Mouse (Mus musculus): ENCODE results near the gene Slx4ip. TPM values are rescaled to one million over a fixed set of nuclear protein-coding genes. Genes with fewer than 3 reads are reported as not detected.

Gene Slx4ip
- polyA plus RNA-seq, 1 experiment from 2014 or later = 7.4 TPM

- 0 out of 2 replicates have a peak overlapping the region, but pooled peaks have one; percentile 9 for H3K9ac ChIP-seq (replicated peaks; ENCODE audit: low read length)
- peak; percentile 64 for ATAC-seq (replicated peaks; ENCODE audit: insufficient number of reproducible peaks, low FRiP score, low TSS enrichment, low read depth)
- H3K27ac ChIP-seq (replicated peaks; ENCODE audit: low read depth, low read length) = no peak overlapping the region
- H3K4me3 ChIP-seq (ENCODE audit: low read depth, low read length) = no peak overlapping the region
- WGBS = 40% methylated on average over 5 of the region's 5 CpGs
- no peaks in the 10 kb centered on the region; the same call in none of the 2 replicates for H3K4me1 ChIP-seq (ENCODE audit: control insufficient read depth, insufficient read depth, low read length)
- H3K4me2 ChIP-seq (ENCODE audit: low read depth, low read length) = no peak overlapping the region; the same call in 1 of the 2 replicates
- H3K9me3 ChIP-seq (replicated peaks; ENCODE audit: control insufficient read depth, low read length) = no peaks in the 10 kb centered on the region
- H3K27me3 ChIP-seq (ENCODE audit: control insufficient read depth, insufficient read depth, low read length) = no peaks in the 10 kb centered on the region
- no peak for DNase-seq (ENCODE audit: low spot score)
- H3K36me3 ChIP-seq (replicated peaks; ENCODE audit: control insufficient read depth, insufficient read depth, low read depth, low read length) = no peaks in the 10 kb centered on the region; the same call in 1 of the 2 replicates
These were observed 210.1 kb downstream of the Slx4ip start for GRCm38 (mm10) chr2:137101074-137101473.

GRCm38 (mm10) chr2:137107203-137107602 is 216.2 kb downstream of the Slx4ip start:
- 60% methylated on average over 4 of the region's 4 CpGs for WGBS
- H3K4me1 ChIP-seq (ENCODE audit: control insufficient read depth, insufficient read depth, low read length) = peaks cover 3% of the 10 kb centered on the region; the same call in 1 of the 2 replicates
- H3K27me3 ChIP-seq (ENCODE audit: control insufficient read depth, insufficient read depth, low read length) = no peaks in the 10 kb centered on the region
- no peak overlapping the region for H3K9ac ChIP-seq (replicated peaks; ENCODE audit: low read length)
- H3K36me3 ChIP-seq (replicated peaks; ENCODE audit: control insufficient read depth, insufficient read depth, low read depth, low read length) = no peaks in the 10 kb centered on the region; the same call in 1 of the 2 replicates
- H3K9me3 ChIP-seq (replicated peaks; ENCODE audit: control insufficient read depth, low read length) = no peaks in the 10 kb centered on the region
- no peak overlapping the region for H3K4me3 ChIP-seq (ENCODE audit: low read depth, low read length)
- H3K4me2 ChIP-seq (ENCODE audit: low read depth, low read length) = no peak overlapping the region
- DNase-seq (ENCODE audit: low spot score) (no peak), ATAC-seq (replicated peaks; ENCODE audit: insufficient number of reproducible peaks, low FRiP score, low TSS enrichment, low read depth) (peak; percentile 7; the same call in 1 of the 2 replicates)
- H3K27ac ChIP-seq (replicated peaks; ENCODE audit: low read depth, low read length) = no peak overlapping the region

DNA sequence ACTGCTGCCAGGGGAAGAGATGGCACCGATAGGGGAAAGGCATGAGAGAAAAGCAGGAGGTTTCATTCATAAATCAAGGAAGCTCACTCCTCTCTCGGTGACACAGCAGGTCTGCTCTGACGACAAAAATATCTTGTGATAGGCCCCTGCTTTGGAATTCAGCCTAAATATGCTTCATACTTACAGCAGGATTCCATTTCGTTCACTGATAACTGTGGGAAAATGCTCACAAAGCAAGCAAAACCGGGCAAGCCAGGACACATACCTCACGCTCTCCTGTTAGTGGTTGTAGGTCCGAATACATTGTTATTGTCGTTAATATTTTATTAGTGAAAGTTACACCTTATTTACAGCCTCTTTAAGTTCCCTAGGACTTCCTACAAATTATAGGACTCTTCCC is 216.9 kb downstream of the Slx4ip start:
- no peak overlapping the region for H3K9ac ChIP-seq (replicated peaks; ENCODE audit: low read length)
- peaks cover 3% of the 10 kb centered on the region; the same call in 1 of the 2 replicates for H3K4me1 ChIP-seq (ENCODE audit: control insufficient read depth, insufficient read depth, low read length)
- H3K9me3 ChIP-seq (replicated peaks; ENCODE audit: control insufficient read depth, low read length) = no peaks in the 10 kb centered on the region
- no peak overlapping the region for H3K4me3 ChIP-seq (ENCODE audit: low read depth, low read length)
- DNase-seq (ENCODE audit: low spot score) (no peak), ATAC-seq (replicated peaks; ENCODE audit: insufficient number of reproducible peaks, low FRiP score, low TSS enrichment, low read depth) (no peak)
- H3K27me3 ChIP-seq (ENCODE audit: control insufficient read depth, insufficient read depth, low read length) = no peaks in the 10 kb centered on the region
- H3K4me2 ChIP-seq (ENCODE audit: low read depth, low read length) = no peak overlapping the region
- 66% methylated on average over 8 of the region's 8 CpGs for WGBS
- H3K36me3 ChIP-seq (replicated peaks; ENCODE audit: control insufficient read depth, insufficient read depth, low read depth, low read length) = no peaks in the 10 kb centered on the region; the same call in 1 of the 2 replicates
- H3K27ac ChIP-seq (replicated peaks; ENCODE audit: low read depth, low read length) = no peak overlapping the region

DNA sequence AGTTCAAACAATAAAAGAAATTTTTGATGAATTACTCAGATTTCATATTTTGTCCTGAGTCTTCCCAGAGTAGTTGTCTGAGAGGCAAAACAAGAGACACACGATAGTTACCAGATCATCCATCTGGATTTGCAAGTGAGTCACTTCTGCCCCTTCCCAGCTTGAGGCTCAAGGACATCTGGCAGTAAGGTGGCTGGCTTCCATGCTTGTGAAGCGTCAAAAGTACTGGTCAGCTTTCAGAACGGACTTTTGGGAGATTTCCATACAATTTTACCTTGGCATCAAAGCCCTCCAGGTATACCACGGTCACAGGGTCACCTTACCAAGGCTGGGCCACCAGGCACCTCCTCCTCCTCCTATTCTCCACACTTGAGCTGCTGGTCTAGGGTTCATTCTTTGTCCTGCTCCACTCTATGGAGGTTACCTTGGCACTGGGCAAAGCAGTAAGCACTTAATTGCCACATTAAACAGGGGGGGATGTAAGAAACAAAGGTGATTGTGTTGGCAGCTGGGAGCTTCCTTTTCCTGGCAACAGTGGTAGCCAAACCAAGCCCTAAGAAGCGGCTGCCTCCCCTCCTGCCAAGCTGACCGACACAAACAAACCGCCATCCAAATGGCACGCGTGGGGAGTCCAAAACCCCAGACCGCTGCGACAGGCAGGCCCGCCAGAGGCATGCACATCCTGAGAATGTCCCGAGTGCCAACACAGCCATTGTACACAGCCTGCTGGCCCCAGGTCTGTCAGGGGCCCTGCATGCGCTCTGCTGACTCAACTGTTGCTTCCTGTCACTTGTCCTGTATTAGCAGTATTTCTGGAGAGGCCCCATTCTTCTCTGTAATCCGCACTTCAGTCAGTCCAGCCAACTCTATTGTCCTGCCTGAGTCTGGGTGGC is 218.5 kb downstream of the Slx4ip start:
- Histone ChIP-seq H3K4me2 (ENCODE audit: low read depth, low read length) (peak overlapping the region; percentile 8; the same call in 1 of the 2 replicates), H3K4me1 (ENCODE audit: control insufficient read depth, insufficient read depth, low read length) (peaks cover 3% of the 10 kb centered on the region; the same call in 1 of the 2 replicates), H3K9me3 (replicated peaks; ENCODE audit: control insufficient read depth, low read length) (no peaks in the 10 kb centered on the region), H3K9ac (replicated peaks; ENCODE audit: low read length) (no peak overlapping the region), H3K36me3 (replicated peaks; ENCODE audit: control insufficient read depth, insufficient read depth, low read depth, low read length) (no peaks in the 10 kb centered on the region), H3K27me3 (ENCODE audit: control insufficient read depth, insufficient read depth, low read length) (no peaks in the 10 kb centered on the region), H3K4me3 (ENCODE audit: low read depth, low read length) (no peak overlapping the region), H3K27ac (replicated peaks; ENCODE audit: low read depth, low read length) (no peak overlapping the region)
- DNase-seq (ENCODE audit: low spot score) (peak; percentile 26), ATAC-seq (replicated peaks; ENCODE audit: insufficient number of reproducible peaks, low FRiP score, low TSS enrichment, low read depth) (peak; percentile 12; the same call in 1 of the 2 replicates)
- WGBS = 47% methylated on average over 15 of the region's 15 CpGs

DNA sequence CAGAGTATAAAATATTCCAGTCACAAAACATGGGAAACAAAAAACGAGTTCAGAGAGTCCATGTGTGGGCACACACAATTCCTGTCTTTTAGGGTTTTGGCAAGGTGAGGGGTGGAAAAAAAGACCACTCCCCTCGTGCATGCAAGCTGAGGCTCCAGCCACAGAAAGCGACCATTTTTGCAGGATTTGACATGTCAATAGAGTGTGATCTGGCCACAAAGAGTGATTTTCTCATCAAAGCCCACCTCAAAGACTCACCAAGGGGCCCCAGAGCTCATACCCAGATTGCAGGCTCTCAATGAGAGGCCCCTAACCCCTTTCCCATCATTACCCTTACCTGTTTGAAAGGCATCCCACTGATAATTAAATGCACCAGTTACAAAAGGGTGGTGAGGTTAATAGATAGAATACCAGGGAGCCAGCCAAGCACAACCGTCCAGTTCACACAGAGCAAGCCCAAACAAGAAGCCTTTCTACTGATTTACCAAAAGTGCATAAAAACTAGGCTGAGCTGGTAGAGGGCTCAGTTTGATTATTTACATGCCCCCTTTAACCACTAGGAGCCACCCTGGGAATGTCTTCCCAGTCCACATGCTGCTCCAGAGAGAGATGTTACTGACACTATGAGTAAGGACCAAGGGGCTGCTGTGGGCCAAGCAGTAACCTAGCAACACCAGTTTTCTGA is 219.3 kb downstream of the Slx4ip start:
- no peak overlapping the region for H3K4me3 ChIP-seq (ENCODE audit: low read depth, low read length)
- H3K9ac ChIP-seq (replicated peaks; ENCODE audit: low read length) = no peak overlapping the region
- WGBS = 30% methylated on average over 4 of the region's 4 CpGs
- H3K4me1 ChIP-seq (ENCODE audit: control insufficient read depth, insufficient read depth, low read length) = peaks cover 3% of the 10 kb centered on the region; the same call in 1 of the 2 replicates
- no peaks in the 10 kb centered on the region for H3K27me3 ChIP-seq (ENCODE audit: control insufficient read depth, insufficient read depth, low read length)
- DNase-seq (ENCODE audit: low spot score) (peak; percentile 51), ATAC-seq (replicated peaks; ENCODE audit: insufficient number of reproducible peaks, low FRiP score, low TSS enrichment, low read depth) (0 out of 2 replicates have a peak, but pooled peaks have one; percentile 34)
- H3K36me3 ChIP-seq (replicated peaks; ENCODE audit: control insufficient read depth, insufficient read depth, low read depth, low read length) = no peaks in the 10 kb centered on the region
- H3K27ac ChIP-seq (replicated peaks; ENCODE audit: low read depth, low read length) = no peak overlapping the region
- H3K9me3 ChIP-seq (replicated peaks; ENCODE audit: control insufficient read depth, low read length) = no peaks in the 10 kb centered on the region
- H3K4me2 ChIP-seq (ENCODE audit: low read depth, low read length) = no peak overlapping the region; the same call in 1 of the 2 replicates

DNA sequence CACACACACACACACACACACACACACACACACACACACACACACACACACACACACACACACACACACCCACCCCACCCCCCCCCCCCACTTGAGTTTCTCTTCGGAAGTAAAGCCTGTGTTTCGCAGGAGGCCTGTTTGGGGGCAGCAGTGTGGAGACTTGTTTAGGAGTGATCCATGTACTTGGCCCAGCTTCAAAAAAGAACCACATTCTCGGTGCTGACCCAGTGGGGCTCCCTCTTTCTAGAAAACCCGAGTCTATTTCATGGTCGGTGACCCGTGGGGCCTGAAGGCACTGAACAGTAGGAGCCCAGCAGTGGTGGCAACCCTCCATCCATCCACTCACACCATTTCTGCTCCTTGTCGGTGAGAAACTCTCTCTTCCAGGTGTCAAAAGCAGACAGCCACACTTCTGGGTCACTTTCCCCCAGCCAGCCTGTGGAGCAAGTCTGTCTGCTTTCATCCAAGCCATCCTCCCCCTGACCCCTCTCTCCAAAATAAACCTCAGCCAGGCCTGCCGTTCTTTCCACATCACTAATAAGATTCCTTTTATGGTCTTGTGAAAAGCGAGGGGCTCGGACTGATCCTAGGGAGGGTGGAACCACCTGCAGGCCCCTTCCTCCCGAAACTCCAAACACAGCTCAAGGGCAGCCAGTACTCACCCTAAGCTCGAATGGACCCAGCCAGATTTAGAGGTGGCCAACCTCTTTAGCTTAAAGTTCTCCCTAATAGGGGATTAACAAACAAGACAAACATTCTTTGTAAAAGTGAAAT is 222.5 kb downstream of the Slx4ip start:
- DNase-seq (ENCODE audit: low spot score) (peak; percentile 26), ATAC-seq (replicated peaks; ENCODE audit: insufficient number of reproducible peaks, low FRiP score, low TSS enrichment, low read depth) (no peak)
- H3K4me2 ChIP-seq (ENCODE audit: low read depth, low read length) = peak overlapping the region; percentile 69
- H3K9ac ChIP-seq (replicated peaks; ENCODE audit: low read length) = peak overlapping the region; percentile 80
- no peaks in the 10 kb centered on the region for H3K36me3 ChIP-seq (replicated peaks; ENCODE audit: control insufficient read depth, insufficient read depth, low read depth, low read length)
- peaks cover 3% of the 10 kb centered on the region; the same call in 1 of the 2 replicates for H3K4me1 ChIP-seq (ENCODE audit: control insufficient read depth, insufficient read depth, low read length)
- H3K27ac ChIP-seq (replicated peaks; ENCODE audit: low read depth, low read length) = 0 out of 2 replicates have a peak overlapping the region, but pooled peaks have one; percentile 25
- 9% methylated on average over 11 of the region's 12 CpGs for WGBS
- H3K9me3 ChIP-seq (replicated peaks; ENCODE audit: control insufficient read depth, low read length) = no peaks in the 10 kb centered on the region
- no peaks in the 10 kb centered on the region; the same call in 1 of the 2 replicates for H3K27me3 ChIP-seq (ENCODE audit: control insufficient read depth, insufficient read depth, low read length)
- H3K4me3 ChIP-seq (ENCODE audit: low read depth, low read length) = peak overlapping the region; percentile 73

DNA sequence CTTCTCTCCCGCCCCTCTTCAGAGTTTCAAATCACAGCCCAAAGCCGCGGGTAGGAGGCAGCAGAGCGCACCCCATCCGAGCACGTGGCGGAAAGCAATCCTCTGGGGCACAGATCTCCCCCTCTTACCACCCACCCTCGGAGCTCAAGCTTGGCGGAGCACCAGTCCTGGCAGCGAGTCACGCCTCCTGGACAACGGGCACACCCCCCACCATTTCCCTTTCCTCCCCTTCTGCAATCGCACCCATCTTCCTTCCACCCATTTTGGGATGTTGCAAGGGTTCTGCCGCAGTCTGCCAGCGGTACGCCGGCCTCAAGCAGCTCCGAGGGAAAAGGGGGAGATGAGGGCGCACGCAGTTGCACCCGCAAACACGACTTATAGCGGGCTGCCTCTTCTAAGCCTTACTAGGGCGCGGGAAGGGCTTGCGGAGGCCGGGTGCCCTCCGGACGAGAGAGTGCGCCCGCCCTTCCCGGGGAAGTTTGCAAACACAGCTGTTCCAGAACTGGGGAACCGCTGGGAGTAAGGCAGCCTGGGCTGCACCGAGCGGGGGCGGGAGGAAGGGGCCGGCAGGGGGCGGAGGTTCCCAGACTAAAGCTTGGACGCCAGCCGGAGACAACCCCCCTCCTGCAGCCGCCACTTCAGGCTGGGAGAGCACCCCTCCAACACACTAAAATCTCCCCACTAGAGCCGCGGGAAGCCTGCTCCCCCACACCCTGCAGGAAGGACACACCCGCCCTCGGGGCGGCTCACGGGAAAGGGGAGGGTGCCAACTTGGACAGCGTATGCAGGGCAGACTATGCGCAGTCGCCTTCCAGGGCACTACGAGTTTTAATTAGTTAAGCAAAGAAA is 223.5 kb downstream of the Slx4ip start:
- WGBS = under 1% methylated on average over 47 of the region's 51 CpGs
- peak; percentile 83 for DNase-seq (ENCODE audit: low spot score)
- H3K4me3 ChIP-seq (ENCODE audit: low read depth, low read length) = peak overlapping the region; percentile 73
- ATAC-seq (replicated peaks; ENCODE audit: insufficient number of reproducible peaks, low FRiP score, low TSS enrichment, low read depth) = peak; percentile 19
- no peaks in the 10 kb centered on the region for H3K36me3 ChIP-seq (replicated peaks; ENCODE audit: control insufficient read depth, insufficient read depth, low read depth, low read length)
- peaks cover 3% of the 10 kb centered on the region; the same call in 1 of the 2 replicates for H3K4me1 ChIP-seq (ENCODE audit: control insufficient read depth, insufficient read depth, low read length)
- no peaks in the 10 kb centered on the region for H3K9me3 ChIP-seq (replicated peaks; ENCODE audit: control insufficient read depth, low read length)
- peak overlapping the region; percentile 80 for H3K9ac ChIP-seq (replicated peaks; ENCODE audit: low read length)
- 0 out of 2 replicates have a peak overlapping the region, but pooled peaks have one; percentile 25 for H3K27ac ChIP-seq (replicated peaks; ENCODE audit: low read depth, low read length)
- H3K27me3 ChIP-seq (ENCODE audit: control insufficient read depth, insufficient read depth, low read length) = no peaks in the 10 kb centered on the region; the same call in 1 of the 2 replicates
- peak overlapping the region; percentile 69 for H3K4me2 ChIP-seq (ENCODE audit: low read depth, low read length)
